Mouse (Mus musculus): ENCODE measurements around the gene Sertad2.

DNA sequence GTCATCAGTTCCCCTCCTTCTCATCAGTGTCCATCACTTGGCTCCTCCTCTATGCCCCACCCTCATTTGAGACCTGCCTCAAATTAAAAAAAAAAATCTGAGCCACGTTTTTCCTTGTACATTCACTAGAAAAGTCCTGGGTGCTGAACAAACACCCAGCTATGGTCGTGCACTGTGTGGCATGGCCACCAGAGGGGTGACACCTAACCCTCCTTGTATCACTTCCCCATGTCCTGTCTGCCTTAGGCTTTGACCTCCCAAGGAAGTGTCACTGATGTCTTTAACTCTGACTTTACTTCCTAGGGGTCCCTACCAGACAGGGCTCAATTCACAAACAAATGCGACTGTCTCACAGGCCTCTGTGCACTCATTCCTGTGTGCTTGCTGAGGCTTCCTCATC lies 42.5 kb upstream of the Sertad2 start:
- TF ChIP-seq POLR2A (IDR thresholded peaks at IDR 0.05; ENCODE audit: extremely low read depth, insufficient read depth, low read length) = no peak
- TF ChIP-seq CTCF (IDR thresholded peaks at IDR 0.05; ENCODE audit: extremely low read depth, insufficient read depth, low read length) = no peak
